Mouse (Mus musculus) spleen, embryonic (tissue): ENCODE measurements at regions not wholly inside any gene's neighbourhood (a gene's known extent, or its start where the extent isn't known, plus 50 kb on each side); places are given as distances from the start of the nearest gene placed in this dataset.
"Not testable (repeated sequence)": the region's sequence is repeated elsewhere in the genome, so short reads cannot be mapped to it uniquely, and the experiment has no call there.

Experiments used
- CTCF ChIA-PET: fragments of 350-600 bp; sonication (Branson Sonifier 250); formaldehyde crosslinking; loops from one replicate; lab custom pipeline; 2022; lab: Charles Lee

DNA sequence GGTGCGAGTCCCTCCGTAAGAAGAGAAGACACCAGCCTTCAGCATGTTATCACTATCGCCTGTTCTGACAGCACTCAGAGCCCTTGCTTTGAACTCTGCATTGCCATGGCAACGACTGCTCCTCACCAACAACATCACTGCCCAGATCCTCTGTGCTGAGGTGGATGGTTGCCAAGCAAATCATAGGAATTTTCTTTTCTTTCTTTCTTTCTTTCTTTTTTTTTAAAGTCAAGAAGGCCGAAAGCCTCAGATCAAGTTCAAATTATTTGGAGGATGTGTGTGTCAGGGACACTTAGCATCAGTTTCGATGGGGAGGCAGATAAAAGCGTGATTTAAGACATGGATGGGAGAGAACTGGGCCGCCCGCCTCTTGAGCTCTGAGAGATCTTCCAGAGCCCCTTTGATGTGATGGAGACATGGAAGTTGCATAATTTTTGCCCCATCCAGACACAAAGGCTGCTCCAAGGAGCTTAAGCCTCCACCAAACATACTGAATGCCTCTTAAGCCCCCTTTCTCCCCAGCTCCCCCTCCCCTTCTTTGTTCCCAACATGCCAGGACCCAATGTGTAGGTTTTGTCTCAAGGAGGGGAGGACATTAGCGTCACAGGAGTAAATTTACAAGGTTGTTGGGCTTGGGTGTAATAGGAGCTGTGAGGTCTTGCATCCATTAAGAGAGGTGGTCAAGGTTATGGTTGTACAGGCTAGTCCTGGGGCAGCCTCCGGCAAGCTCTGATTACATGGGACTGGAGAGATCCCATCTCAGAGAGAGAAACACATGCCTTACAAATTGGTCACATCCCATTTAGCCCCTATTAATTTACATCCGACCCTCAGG lies 167.4 kb upstream of the Npvf start:
- CTCF ChIA-PET = no interaction called here

DNA sequence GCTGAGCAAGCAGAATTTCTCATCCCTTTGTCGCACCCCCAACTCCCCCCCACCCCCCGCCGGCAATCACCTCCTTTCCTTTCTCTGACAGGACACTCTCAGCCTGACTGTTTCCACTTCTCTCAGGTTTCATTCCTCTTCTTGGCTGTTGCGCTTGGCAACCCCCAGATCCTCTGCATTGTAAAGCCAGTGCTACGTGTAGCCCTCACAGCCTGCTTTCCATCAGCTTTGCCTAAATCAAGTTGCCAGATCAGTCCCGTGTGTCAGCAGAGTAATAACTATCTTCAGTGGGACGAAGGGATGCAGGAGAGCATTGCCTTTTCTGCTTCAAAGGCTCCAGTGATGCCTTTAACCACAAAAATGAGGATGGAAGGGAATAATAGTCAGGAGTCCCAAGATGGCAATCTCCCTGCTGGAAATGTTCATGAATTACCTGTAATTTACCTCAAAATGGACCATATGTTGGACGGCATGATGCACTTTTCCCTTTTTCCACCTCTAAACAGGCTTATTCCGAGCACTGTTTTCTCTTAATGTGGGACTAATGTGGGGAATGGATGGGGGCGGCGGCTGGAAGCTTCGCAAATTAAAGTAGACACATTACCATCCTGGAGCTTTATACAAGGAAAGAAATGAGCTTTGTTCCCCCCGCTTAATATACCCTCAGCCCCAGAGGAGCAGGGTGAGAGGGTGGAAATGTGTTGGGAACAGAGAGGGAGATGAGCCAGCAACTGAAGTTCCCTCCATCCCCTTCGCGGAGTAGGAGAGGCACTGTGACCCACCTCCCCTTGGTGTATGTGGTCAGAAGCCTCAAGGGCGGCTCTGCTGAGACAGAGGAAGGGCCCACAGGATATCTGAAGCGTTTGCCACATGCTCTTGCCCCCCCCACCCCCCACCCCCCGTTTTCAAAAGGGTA lies 168.3 kb upstream of the Npvf start:
- CTCF ChIA-PET = interaction anchor here (0.9 kb wide), 1 partner anchor 166 kb away, joined by 5 read pairs; no protein-coding TSS in a partner anchor

DNA sequence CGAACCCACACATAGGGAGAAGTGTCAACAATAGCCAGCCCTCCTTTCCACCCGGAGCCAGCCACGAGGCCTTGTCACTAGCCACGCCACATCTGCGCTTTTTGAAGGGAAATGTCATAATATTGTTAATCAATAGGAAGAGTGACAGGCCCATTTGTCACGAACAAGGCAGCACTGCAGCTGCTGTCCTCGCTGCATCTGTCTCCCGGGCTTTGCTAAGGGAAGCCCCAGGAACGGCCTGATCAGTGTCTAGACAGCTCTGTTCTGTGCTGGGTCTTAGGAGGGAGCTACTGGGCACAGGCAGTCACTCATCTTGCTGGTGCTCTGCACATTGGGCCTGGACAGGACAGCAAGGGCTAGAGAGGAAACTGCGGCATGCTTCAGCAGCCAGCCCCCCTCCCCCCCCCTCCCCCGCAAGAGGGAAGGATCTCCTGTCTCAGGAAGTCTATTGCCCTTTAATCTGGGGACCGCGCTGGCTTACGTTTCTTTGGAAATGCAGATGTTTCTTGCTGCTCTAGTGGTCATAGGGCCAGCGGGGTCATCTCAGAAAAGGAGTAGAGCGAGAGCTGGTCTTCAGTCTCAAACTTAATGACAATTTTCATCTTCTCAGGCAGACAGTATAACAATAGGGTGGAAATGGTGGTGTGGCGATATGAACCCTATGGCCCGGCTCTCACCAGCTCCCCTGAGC lies 169.1 kb upstream of the Npvf start:
- CTCF ChIA-PET = interaction anchor here (0.7 to 1.3 kb wide), 3 partner anchors 15 to 328 kb away, joined by 5 to 14 read pairs (median 8); no protein-coding TSS in a partner anchor

DNA sequence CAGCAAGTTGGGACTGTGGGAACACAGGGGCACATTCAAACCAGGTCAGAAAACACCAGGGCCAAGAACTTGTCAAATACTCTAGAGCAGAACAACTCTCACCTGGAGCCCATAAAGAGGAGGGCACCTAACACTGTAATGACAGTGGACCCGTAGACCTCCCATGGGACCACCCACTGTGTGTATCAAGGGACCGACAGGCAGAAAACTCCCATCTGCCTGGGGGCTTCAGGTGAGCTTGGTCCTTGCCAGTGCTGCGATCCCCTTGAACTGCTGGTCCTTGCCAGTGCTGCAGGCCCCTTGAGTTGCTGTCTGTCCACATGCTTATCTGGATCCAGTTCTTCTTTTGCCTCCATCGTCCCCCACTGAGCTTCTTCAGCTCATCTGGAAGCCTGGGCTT lies 170.2 kb upstream of the Npvf start:
- CTCF ChIA-PET = interaction anchor here (1.3 kb wide), 1 partner anchor 16 kb away, joined by 14 read pairs; no protein-coding TSS in a partner anchor

DNA sequence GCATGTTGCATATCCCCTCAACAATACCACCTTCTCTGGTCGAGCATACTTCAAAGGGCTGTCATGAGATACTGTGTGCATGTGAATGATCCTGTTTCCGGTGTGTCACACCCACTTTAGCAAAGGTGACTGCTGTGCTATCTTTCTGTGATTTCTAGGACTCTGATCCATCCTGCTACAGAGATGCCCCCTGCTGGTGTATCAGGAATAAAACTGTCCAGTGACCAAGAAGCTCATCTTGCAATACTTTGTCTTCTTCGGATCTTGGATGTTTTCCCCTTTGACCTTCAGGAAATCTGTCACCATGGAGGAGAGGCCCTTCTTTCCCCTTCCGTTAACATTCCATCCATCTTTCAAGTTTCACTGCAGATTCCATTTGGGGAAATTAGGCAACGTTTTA lies 177.5 kb upstream of the Npvf start:
- CTCF ChIA-PET = interaction anchor here (1.1 kb wide), 1 partner anchor 24 kb away, joined by 5 read pairs; no protein-coding TSS in a partner anchor

DNA sequence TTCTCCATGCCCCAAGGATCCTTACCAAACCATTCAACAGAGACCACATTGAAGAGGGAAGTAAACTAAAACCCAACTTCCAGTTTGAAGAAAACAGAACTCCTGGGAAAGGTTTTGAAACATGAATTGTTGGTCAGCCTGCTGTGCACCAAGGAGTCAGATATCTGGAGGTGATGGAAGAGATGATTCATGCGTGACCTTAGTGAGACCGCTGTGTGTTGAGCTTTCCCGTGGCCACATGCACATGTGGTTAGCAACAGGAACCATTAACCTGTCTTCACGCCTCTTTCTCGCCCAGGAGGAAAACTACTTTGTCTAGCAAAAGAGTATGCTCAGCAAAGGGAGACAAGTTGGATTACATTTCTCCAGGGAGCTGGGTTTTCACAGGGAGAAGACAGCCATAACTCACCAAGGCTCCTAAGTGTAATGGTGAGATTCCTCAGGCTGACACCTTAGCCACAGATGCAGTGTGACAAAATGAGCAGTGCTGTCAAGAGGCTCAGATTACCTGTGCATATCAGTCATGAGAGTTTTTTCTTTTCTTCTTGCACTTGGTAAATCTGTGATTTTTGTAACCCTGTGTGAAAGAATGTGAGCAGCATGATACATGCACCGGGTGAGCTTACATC lies 181.9 kb upstream of the Npvf start:
- CTCF ChIA-PET = no interaction called here

DNA sequence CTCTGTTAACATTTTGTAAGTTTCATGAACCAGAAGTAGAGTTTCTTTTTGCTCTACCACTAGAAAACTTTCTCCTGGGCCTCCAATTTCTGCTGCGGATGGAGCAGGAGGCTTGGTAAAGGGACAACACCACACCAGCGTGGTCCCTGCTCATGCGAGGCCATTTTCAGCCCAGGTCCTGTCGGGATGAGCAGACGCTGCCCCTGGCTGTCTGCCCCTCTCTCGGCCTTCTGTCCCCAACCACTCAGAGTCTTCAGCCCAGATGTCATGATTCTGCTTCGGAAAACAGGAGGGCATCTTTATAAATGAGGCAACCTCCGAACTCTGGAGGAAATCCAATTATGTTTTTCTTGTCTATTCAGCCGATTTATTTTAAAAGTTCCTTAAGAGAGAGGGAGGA lies 186.6 kb upstream of the Npvf start:
- CTCF ChIA-PET = no interaction called here

DNA sequence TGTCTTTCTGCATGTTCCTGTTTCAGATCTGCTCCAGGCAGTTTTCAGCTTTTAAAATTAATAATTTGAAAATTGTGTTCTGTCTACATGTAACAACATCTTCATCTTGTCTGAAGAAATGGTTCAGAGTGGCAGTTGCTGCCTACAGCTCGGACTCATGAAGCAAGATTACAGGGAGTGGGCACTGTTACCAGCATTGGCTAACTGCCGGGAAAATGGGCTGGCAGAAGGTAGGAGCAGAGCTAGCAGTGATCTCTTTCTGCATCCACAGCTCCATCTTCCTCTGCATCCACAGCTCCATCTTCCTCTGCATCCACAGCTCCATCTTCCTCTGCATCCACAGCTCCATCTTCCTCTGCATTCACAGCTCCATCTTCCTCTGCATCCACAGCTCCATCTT lies 191.0 kb upstream of the Npvf start:
- CTCF ChIA-PET = not testable (repeated sequence)

DNA sequence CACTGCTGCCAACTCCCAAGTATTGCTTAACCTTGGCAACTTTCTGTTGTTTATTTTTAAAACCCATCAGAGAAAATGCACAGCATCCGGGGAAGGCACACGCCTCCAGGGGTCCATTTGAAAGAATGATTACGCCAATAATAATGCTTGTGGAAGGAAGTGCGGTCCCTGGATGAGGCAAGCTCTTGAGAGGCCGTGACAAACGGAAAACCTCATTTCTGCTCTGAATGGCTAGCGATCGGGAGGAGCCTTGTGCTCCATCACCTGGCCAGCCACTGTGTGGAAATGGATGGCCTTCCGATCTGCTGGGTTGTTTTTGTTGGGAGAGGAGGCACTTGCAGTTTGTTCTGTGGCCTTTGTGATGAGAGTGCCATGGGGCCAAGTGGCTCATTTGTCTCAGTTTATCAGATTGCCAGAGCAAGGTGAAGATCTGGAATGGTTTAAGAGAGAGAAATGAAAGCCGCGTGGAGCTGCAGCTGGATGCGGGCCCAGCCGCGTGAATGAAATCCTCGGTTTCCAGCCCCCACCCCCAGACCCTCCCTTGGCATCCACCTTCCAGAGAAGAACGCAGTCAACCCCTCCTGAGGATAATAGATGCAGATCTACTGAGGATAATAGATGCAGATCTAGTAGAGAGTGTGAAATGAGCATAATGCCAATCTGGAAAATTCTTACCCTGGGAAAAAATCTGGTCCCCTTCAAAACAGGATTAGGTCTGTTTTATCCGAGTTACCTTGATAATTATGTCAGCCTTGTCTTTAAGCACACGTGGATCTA lies 192.7 kb upstream of the Npvf start:
- CTCF ChIA-PET = no interaction called here

DNA sequence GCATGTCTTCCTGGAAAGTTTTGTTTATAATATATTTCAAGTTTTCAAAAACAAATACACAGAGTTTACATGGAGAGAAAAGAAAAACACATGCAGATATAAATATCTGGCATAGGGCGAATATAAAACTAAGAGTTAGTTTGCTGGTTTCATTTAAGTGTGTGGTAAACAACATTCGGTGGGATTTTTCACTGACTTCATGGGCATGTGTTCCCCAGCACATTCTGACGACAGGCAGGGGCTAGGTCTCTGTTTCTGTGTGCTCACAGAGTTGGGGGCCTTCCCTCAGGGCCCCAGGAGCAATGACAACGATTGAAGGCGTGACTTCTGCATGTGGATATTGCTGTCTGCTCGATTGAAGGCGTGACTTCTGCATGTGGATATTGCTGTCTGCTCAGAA lies 193.3 kb upstream of the Npvf start:
- CTCF ChIA-PET = no interaction called here

DNA sequence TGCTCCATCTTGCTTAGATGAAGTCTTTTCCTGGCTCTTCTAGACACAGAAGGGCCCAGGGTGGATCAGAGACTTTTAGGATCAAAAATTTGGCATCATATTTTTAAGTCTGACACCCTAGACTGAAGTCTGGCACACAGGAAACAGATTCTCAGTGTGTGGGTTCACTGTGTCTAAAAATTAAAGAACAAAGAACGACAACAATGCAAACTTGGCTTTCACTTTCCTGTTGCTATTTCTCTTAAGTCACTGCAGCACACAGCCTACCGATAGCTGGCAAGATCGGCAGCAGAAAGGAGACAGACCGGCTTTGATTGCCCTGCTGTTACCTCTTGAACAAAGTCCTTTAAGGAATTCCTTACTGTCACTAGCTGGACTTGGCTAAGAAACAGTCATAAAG lies 204.9 kb upstream of the Npvf start:
- CTCF ChIA-PET = no interaction called here

DNA sequence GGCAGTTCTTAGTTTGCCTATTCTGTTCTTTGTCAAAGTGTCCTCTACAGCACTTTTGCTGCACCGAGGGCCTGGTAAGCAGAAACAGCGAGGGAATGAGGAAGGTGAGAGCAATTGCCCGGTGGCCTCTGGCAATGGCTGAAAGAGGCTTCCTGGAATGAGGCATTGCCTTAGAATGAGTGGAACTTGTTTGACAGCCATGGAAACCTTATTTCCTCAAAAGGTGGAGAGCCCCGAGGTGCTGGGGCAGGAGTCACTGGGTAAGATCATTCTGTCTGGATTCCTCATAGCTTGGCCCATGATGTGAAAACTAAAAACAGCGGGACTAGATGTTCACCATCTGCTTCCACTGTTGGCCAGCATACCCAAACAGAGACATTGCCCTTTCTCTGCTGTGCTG lies 223.8 kb upstream of the Npvf start:
- CTCF ChIA-PET = no interaction called here

DNA sequence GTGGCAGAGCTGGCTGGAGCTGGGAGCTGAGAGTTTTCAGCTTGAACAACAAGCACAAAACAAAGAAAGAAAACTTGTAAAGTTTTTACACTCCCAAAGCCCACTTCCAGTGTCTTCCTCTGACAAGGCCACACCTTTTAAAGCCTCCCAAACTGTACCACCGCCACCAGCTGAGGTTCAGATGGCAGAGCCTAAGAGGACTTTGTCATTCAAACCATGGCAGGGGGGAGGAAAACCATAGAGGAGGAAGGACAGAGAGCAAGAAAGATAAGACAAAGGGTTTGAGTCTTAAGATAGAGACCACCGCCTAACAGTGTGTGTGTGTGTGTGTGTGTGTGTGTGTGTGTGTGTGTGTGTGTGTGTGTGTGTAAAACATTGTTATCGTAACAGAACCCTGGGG lies 228.1 kb upstream of the Npvf start:
- CTCF ChIA-PET = no interaction called here

DNA sequence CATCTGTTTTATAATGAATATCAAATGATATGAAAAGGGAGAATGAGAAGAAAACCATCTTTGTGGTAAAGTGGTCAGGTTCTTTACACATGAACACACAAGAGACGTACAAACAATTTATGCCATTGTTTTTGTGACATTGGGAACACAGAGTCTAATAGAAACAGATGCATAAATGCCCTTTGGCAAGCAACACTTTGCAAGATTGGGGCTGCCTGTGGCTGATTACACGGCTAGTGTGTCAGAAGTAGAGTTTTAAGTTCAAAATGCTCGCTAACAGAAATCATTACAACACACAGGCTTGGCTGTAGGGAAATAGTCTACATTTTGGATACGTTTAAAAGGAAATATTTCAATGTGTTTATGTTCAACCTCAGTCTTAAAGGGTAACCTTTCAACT lies 228.5 kb upstream of the Npvf start:
- CTCF ChIA-PET = no interaction called here

DNA sequence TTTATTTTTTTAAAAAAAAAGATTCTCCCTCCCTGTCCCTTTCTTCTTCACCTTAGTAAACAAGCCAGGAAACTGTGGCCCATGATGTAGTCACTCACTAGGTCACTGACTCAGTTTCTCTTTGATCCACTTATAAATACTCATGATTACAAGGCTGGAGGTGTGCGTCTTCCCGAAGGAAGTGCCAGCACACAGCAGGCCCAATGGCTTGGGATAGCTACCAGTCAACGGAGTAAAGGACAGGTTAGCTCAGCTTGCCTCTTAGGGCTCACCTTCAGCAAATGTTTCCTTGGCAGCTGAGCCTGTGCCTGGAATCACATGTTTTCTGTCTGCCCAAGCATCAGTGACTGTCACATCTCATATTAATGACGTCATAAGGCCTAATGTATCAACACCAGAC lies 230.8 kb upstream of the Npvf start:
- CTCF ChIA-PET = no interaction called here

DNA sequence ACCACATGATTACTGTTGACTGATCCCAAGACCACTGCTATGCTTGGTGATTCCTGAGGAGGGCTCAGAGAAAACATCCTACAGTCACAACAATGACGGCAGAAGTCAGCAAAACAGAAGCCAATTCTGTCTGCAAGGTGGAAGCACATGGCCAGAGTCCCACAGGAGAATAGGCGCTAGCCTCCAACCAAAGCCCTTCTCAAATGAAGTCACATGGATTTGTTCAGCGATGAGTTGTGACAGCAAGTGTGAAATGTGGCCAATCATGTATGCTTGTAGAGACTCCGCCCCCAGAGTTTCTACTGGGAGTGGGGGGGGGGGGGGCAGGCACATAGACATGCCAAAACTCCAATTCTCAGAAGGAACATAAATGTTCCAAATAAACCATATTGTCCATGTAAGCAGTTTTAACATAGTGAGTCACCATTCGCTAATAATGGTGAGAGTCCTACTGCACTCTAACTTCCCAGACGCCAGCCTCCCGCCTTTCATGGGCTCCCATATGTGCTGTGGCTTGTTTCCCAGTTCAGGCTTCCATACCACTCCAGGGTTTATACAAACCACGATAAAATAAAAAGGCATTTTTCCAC lies 231.6 kb upstream of the Npvf start:
- CTCF ChIA-PET = no interaction called here

DNA sequence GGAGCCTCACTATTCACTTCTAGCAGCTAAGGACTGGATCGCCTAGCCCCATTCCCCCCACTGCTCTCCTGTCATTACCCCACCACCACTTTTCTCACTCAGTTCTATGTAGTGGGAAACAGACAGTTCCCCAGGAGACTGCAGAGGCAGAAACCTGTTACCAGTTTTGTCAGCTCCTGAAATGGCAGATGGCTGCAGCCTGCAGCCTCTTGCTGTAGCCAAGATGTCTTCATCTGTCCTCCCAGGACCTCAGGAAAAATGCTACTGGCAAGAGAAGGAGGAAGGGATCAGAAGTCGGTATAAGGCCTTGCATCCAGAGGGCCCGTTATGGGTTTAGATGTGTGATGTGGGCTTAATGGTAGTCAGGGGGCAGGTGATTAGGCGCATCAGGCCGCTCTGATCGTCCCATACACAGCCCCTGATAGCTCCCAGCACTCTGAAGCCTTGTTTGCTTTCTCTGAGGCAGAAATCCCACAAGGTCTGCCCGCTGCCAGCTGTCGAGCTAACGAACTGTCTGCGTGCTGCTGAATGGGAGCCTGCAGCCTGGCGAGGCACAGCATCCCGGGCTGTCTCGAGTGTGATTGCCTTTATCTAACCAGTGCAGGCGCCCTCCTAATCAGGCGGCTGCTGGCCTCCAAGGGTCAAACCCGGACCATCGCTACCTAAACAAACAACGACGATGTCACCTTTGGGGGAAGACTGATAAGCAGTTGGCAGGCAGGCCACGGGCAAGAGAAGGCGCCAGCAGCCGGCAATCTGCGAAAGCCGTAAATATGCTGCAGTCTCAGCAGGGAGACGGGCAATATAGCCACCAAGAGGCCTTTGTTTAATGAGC lies 236.3 kb upstream of the Npvf start:
- CTCF ChIA-PET = no interaction called here

DNA sequence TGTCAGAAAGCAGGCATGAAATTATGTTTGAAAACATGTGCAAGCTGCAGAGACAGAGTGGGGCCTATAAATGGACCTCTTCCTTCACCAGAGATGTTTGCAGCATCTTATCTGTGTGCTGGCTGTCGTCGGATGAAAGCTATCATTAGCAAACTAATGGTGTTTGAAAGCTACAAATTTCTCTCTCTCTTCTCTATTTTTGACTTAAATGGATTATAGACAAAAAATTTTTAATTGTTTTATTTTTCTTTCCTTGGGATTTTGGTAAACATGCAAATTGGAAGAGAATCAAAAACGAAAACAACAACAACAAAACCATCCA lies 236.9 kb upstream of the Npvf start:
- CTCF ChIA-PET = no interaction called here

DNA sequence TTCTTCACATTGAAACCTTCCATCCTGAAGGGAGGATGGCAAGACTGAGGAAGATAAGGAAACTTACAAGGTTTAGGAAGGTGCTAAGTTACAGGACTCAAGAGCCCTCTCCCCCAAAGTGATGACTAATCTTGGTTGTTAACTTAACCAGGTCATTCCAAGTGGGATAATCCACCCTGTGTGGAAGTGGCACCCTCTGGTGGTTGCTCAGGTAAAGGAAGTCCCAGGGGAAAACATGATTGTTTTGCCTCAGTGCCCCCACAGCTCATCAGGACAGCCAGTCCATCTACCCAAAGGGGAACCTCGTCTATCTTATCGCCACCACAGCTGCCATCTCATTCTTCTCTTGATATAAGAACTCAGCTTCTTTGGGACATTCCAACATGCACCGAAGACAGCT lies 244.6 kb upstream of the Npvf start:
- CTCF ChIA-PET = no interaction called here
